Mouse (Mus musculus) cerebellum, adult 2 months (tissue): ENCODE results near the gene Hnrnpa2b1.

Source experiments
- CTCF ChIP-seq: fragments of 200-500 bp; IDR thresholded peaks from 2 replicates; pipeline ENCODE4 v1.5.1; 2011; ENCODE audit warnings: low read depth, mild to moderate bottlenecking, control low read depth, low read length, moderate library complexity, borderline replicate concordance; ENCODE audit not compliant: insufficient read depth
- POLR2A ChIP-seq: fragments of 200-500 bp; IDR thresholded peaks from 2 replicates; pipeline ENCODE4 v1.6.1; 2011; ENCODE audit warnings: low read length, control low read depth, borderline replicate concordance; ENCODE audit not compliant: insufficient read depth

DNA sequence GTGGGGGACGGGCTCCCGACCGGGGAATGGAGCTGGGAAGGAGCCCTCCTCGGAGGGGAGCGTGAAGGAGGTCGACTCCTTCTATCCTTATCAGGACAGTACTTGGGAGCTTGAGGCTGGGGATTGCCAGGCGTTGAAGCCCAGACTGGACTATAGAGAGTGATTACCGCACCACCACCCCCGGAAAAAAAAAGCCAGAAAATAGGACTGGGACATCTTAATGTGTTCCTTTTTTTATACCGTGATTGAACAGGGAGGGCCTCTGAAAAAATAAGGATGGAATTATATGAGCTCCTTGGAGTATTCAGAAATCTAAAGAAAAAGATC is 1.4 kb upstream of the Hnrnpa2b1 start:
- TF ChIP-seq CTCF, result no peak
- TF ChIP-seq POLR2A, result no peak
